Mouse (Mus musculus): ENCODE results near the gene Galnt11. TPM values are rescaled to one million over a fixed set of nuclear protein-coding genes. Genes with fewer than 3 reads are reported as not detected.
"Not testable (repeated sequence)": the region's sequence is repeated elsewhere in the genome, so short reads cannot be mapped to it uniquely, and the experiment has no call there.

Galnt11 gene
- total RNA-seq, 1 experiment = 24.2 TPM

GRCm38 (mm10) chr5:25188802-25189201 lies 32.9 kb upstream of the Galnt11 start:
- H3K9ac ChIP-seq (ENCODE audit: insufficient read depth, low read depth, low read length, poor library complexity, severe bottlenecking) = no peak overlapping the region
- peak; percentile 50; the same call in 1 of the 2 replicates for TF ChIP-seq ZC3H11A (IDR thresholded peaks at IDR 0.05; ENCODE audit: borderline replicate concordance, low read depth, low read length)
- TF ChIP-seq MAFK (IDR thresholded peaks at IDR 0.05; ENCODE audit: insufficient read depth, low read depth, low read length) = no peak
- no peak for TF ChIP-seq ZNF384 (IDR thresholded peaks at IDR 0.05; ENCODE audit: low read depth, low read length)
- H3K4me3 ChIP-seq (ENCODE audit: insufficient read depth in 1 of 2, low read depth in 1 of 2, low read length in 2 of 2, poor library complexity in 1 of 2, severe bottlenecking in 1 of 2) = no peak overlapping the region
- in situ Hi-C loops (cut with MboI; ENCODE audit: low sequenced_read_pairs in 2 of 2, unreplicated experiment in 2 of 2) = no loop called here
- no peak overlapping the region for H3K27ac ChIP-seq (ENCODE audit: insufficient read depth, low read depth, low read length, poor library complexity, severe bottlenecking)
- no peaks in the 10 kb centered on the region for H3K36me3 ChIP-seq (ENCODE audit: control insufficient read depth, insufficient read depth, low read length, poor library complexity, severe bottlenecking)
- no peaks in the 10 kb centered on the region for H3K9me3 ChIP-seq (ENCODE audit: control insufficient read depth, insufficient read depth, low read depth, low read length)
- DNase-seq (ENCODE audit: low read depth, low spot score) = no peak
- no peaks in the 10 kb centered on the region for H3K4me1 ChIP-seq (ENCODE audit: control insufficient read depth in 2 of 2, insufficient read depth in 2 of 2, low read length in 2 of 2, poor library complexity in 1 of 2)

- in situ Hi-C loops (cut with MboI; ENCODE audit: low sequenced_read_pairs in 2 of 2, unreplicated experiment in 2 of 2) = no loop called here
- no peaks in the 10 kb centered on the region for H3K9me3 ChIP-seq (ENCODE audit: control insufficient read depth, insufficient read depth, low read depth, low read length)
- TF ChIP-seq ZC3H11A (IDR thresholded peaks at IDR 0.05; ENCODE audit: borderline replicate concordance, low read depth, low read length) (no peak), ZNF384 (IDR thresholded peaks at IDR 0.05; ENCODE audit: low read depth, low read length) (no peak), HCFC1 (IDR thresholded peaks at IDR 0.05; ENCODE audit: borderline replicate concordance, insufficient read depth, low read length) (no peak), CHD2 (IDR thresholded peaks at IDR 0.05; ENCODE audit: low read depth, low read length) (no peak), MAFK (IDR thresholded peaks at IDR 0.05; ENCODE audit: insufficient read depth, low read depth, low read length) (no peak)
Observed at GRCm38 (mm10) chr5:25190521-25190920, 31.2 kb upstream of the Galnt11 start.

GRCm38 (mm10) chr5:25211872-25212271 lies 9.8 kb upstream of the Galnt11 start:
- Histone ChIP-seq H3K4me1 (ENCODE audit: control insufficient read depth in 2 of 2, insufficient read depth in 2 of 2, low read length in 2 of 2, poor library complexity in 1 of 2) (no peaks in the 10 kb centered on the region), H3K4me3 (ENCODE audit: insufficient read depth in 1 of 2, low read depth in 1 of 2, low read length in 2 of 2, poor library complexity in 1 of 2, severe bottlenecking in 1 of 2) (no peak overlapping the region), H3K9me3 (ENCODE audit: control insufficient read depth, insufficient read depth, low read depth, low read length) (no peaks in the 10 kb centered on the region), H3K36me3 (ENCODE audit: control insufficient read depth, insufficient read depth, low read length, poor library complexity, severe bottlenecking) (no peaks in the 10 kb centered on the region), H3K9ac (ENCODE audit: insufficient read depth, low read depth, low read length, poor library complexity, severe bottlenecking) (no peak overlapping the region), H3K27ac (ENCODE audit: insufficient read depth, low read depth, low read length, poor library complexity, severe bottlenecking) (no peak overlapping the region)
- TF ChIP-seq ZC3H11A (IDR thresholded peaks at IDR 0.05; ENCODE audit: borderline replicate concordance, low read depth, low read length) = no peak
- no peak for TF ChIP-seq MAFK (IDR thresholded peaks at IDR 0.05; ENCODE audit: insufficient read depth, low read depth, low read length)
- TF ChIP-seq HCFC1 (IDR thresholded peaks at IDR 0.05; ENCODE audit: borderline replicate concordance, insufficient read depth, low read length) = no peak
- TF ChIP-seq ZNF384 (IDR thresholded peaks at IDR 0.05; ENCODE audit: low read depth, low read length) = no peak
- in situ Hi-C loops (cut with MboI; ENCODE audit: low sequenced_read_pairs in 2 of 2, unreplicated experiment in 2 of 2) = no loop called here
- DNase-seq (ENCODE audit: low read depth, low spot score) = no peak

More at GRCm38 (mm10) chr5:25190521-25190920, 31.2 kb upstream of the Galnt11 start:
- H3K36me3 ChIP-seq (ENCODE audit: control insufficient read depth, insufficient read depth, low read length, poor library complexity, severe bottlenecking) = no peaks in the 10 kb centered on the region
- H3K4me3 ChIP-seq (ENCODE audit: insufficient read depth in 1 of 2, low read depth in 1 of 2, low read length in 2 of 2, poor library complexity in 1 of 2, severe bottlenecking in 1 of 2) = no peak overlapping the region
- H3K27ac ChIP-seq (ENCODE audit: insufficient read depth, low read depth, low read length, poor library complexity, severe bottlenecking) = no peak overlapping the region
- H3K4me1 ChIP-seq (ENCODE audit: control insufficient read depth in 2 of 2, insufficient read depth in 2 of 2, low read length in 2 of 2, poor library complexity in 1 of 2) = no peaks in the 10 kb centered on the region
- DNase-seq (ENCODE audit: low read depth, low spot score) = no peak
- H3K9ac ChIP-seq (ENCODE audit: insufficient read depth, low read depth, low read length, poor library complexity, severe bottlenecking) = no peak overlapping the region

GRCm38 (mm10) chr5:25213216-25213615 lies 8.5 kb upstream of the Galnt11 start:
- H3K27ac ChIP-seq (ENCODE audit: insufficient read depth, low read depth, low read length, poor library complexity, severe bottlenecking); DNase-seq (ENCODE audit: low read depth, low spot score); H3K9me3 ChIP-seq (ENCODE audit: control insufficient read depth, insufficient read depth, low read depth, low read length); H3K4me1 ChIP-seq (ENCODE audit: control insufficient read depth in 2 of 2, insufficient read depth in 2 of 2, low read length in 2 of 2, poor library complexity in 1 of 2); H3K4me3 ChIP-seq (ENCODE audit: insufficient read depth in 1 of 2, low read depth in 1 of 2, low read length in 2 of 2, poor library complexity in 1 of 2, severe bottlenecking in 1 of 2); H3K9ac ChIP-seq (ENCODE audit: insufficient read depth, low read depth, low read length, poor library complexity, severe bottlenecking); in situ Hi-C loops (cut with MboI; ENCODE audit: low sequenced_read_pairs in 2 of 2, unreplicated experiment in 2 of 2); H3K36me3 ChIP-seq (ENCODE audit: control insufficient read depth, insufficient read depth, low read length, poor library complexity, severe bottlenecking): not testable (repeated sequence)

- H3K36me3 ChIP-seq (ENCODE audit: control insufficient read depth, insufficient read depth, low read length, poor library complexity, severe bottlenecking) = no peaks in the 10 kb centered on the region
- no peak overlapping the region for H3K9ac ChIP-seq (ENCODE audit: insufficient read depth, low read depth, low read length, poor library complexity, severe bottlenecking)
- no peak overlapping the region for H3K27ac ChIP-seq (ENCODE audit: insufficient read depth, low read depth, low read length, poor library complexity, severe bottlenecking)
- no peak overlapping the region for H3K4me3 ChIP-seq (ENCODE audit: insufficient read depth in 1 of 2, low read depth in 1 of 2, low read length in 2 of 2, poor library complexity in 1 of 2, severe bottlenecking in 1 of 2)
- TF ChIP-seq HCFC1 (IDR thresholded peaks at IDR 0.05; ENCODE audit: borderline replicate concordance, insufficient read depth, low read length) (no peak), CHD2 (IDR thresholded peaks at IDR 0.05; ENCODE audit: low read depth, low read length) (no peak), ZC3H11A (IDR thresholded peaks at IDR 0.05; ENCODE audit: borderline replicate concordance, low read depth, low read length) (no peak), ZNF384 (IDR thresholded peaks at IDR 0.05; ENCODE audit: low read depth, low read length) (no peak), MAFK (IDR thresholded peaks at IDR 0.05; ENCODE audit: insufficient read depth, low read depth, low read length) (no peak)
- H3K9me3 ChIP-seq (ENCODE audit: control insufficient read depth, insufficient read depth, low read depth, low read length) = no peaks in the 10 kb centered on the region
- in situ Hi-C loops (cut with MboI; ENCODE audit: low sequenced_read_pairs in 2 of 2, unreplicated experiment in 2 of 2) = no loop called here
- H3K4me1 ChIP-seq (ENCODE audit: control insufficient read depth in 2 of 2, insufficient read depth in 2 of 2, low read length in 2 of 2, poor library complexity in 1 of 2) = no peaks in the 10 kb centered on the region
- no peak for DNase-seq (ENCODE audit: low read depth, low spot score)
Observed at GRCm38 (mm10) chr5:25215006-25215405, 6.7 kb upstream of the Galnt11 start.

All from ES-E14 (cell line).